Mouse (Mus musculus) embryo, embryonic 11.5 days (tissue): Measurements from ENCODE around the gene Gltp.
A peak's percentile ranks its signal among the peaks of the same experiment; 100 is the strongest.

Experiments
- DNase-seq: peaks from one replicate; pipeline ENCODE4 v3.0.0-alpha.2; 2012; ENCODE audit warnings: low read depth, low spot score

The Gltp gene

GRCm38 (mm10) chr5:114702403-114703392 lies 11.9 kb upstream of the Gltp start:
- no peak for DNase-seq

DNA sequence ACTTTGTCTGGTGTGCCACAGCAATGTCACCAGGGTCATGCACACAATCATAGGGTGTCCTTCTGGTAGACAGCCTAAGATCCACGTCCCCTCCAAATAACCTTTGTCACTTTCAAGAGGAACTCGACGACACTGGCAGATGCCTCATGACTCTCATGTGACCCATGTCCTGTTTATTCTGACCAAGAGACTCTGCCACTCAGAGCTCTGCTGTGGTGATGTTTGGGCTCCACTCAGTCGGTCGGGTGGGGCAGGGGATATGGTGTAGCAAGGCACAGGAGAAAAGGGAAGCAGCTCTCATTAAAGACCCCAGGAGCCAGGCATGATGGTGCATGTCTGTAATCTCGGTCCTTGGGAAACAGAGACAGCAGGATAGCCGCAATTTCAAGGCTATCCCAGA lies 8.2 kb upstream of the Gltp start:
- no peak for DNase-seq

GRCm38 (mm10) chr5:114698044-114698746 lies 7.4 kb upstream of the Gltp start:
- no peak for DNase-seq

DNA sequence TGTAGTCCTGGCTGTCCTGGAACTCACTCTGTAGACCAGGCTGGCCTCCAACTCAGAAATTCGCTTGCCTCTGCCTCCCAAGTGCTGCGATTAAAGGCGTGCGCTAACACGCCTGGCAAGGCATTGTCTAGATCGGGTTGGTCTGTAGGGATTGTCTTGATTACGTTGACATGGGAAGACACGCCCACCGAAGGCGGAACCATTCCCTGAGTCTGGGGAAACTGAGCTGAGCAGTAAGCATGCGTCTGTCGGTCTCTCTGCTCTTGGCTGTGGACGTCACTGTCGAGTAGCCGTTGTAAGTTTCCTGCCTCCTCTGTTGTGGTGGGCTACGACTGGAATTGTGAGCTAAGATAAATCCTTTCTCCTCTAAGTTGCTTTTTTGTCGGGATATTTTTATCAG lies 6.2 kb upstream of the Gltp start:
- DNase-seq, result no peak

DNA sequence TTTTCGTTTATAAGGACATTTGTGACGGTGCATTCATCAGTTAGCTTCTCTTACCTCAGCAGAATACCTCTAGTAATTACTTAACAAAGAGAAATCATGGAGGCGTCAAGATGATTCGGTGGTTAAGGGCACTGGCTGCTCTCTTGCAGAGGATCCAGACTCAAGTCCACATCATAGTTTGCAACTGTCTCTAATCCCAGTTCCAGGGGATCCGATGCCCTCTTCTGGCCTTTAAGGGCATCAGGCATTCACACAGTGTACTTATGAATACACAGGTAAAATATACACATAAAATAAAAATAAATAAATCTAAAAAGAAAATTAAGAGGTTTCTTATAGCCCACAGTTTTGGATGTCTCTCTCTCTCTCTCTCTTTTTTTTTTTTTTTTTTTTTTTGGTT lies 5.0 kb upstream of the Gltp start:
- no peak for DNase-seq

GRCm38 (mm10) chr5:114689700-114690366 lies 951 bp downstream of the Gltp start:
- DNase-seq, result no peak

DNA sequence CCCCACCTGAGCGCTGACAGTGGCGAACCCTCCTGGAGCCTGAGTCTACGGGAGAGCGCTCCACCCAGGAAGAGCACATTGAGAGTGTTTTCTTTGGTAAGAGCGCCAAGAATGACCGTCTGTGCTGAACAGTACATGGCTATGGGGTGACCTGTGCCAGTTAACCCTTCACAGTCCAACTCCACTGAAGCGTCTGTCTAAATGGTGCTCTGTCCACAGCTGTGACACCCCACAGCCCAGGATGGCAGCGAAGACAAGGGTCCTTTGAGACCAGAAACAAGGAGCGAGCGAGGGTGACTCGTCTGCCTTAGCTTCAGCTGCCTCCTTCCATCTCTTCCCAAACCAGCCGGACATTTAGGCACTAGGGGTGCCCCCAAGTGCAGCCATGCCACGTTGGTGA lies 2.1 kb downstream of the Gltp start:
- no peak for DNase-seq

GRCm38 (mm10) chr5:114687901-114688300 lies 2.9 kb downstream of the Gltp start:
- DNase-seq, result no peak

DNA sequence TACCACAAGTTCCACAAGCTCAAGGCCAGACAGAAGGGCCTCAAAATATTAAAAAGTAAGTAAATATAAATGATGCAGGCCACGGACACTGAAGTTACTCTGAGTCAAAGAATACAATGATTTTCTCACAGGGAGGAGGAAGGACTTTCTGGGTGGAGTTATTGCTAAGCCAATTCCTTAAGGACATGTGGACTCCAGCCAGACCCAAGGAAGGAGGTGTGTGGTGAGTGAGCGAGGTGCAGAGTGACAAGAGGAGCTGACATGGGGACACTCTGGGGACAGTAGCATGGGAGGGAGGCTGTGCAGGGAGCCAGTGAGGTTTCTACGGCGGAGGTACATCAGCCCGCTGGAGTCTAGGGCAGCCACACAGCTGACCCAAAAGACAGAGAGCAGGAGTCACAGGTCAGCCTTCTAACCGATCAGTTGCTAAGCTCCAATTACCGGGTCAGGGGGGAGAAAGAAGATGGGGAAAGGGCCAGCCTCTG lies 4.0 kb downstream of the Gltp start:
- DNase-seq, result no peak

GRCm38 (mm10) chr5:114685986-114686385 lies 4.8 kb downstream of the Gltp start:
- no peak for DNase-seq

GRCm38 (mm10) chr5:114681717-114682116 lies 9.1 kb downstream of the Gltp start:
- DNase-seq, result no peak

GRCm38 (mm10) chr5:114680676-114681285 lies 10.0 kb downstream of the Gltp start:
- DNase-seq, result no peak

- no peak for DNase-seq
Measured at GRCm38 (mm10) chr5:114679841-114680591, 10.8 kb downstream of the Gltp start.

- DNase-seq, result no peak
Measured at GRCm38 (mm10) chr5:114674594-114674993, 16.2 kb downstream of the Gltp start.

DNA sequence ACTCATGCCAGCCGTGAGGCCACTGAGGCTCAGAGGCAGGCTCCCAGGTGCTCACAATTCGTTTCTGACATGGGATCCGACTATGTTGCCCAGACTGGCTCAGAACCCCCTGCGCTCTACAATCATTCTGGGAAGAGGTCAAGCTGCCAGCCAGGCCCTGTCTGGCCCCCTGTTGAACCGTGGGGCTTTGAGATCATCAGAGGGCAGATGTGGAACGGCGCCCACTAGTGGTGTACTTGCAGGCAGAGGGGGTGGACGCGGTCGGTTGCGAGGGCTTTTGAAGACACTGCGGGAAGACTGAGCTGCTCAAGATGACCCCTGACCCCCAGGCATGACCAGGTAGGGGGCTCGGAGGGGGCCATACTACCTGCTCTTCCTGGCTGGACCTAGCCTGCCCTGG lies 17.7 kb downstream of the Gltp start:
- no peak for DNase-seq

DNA sequence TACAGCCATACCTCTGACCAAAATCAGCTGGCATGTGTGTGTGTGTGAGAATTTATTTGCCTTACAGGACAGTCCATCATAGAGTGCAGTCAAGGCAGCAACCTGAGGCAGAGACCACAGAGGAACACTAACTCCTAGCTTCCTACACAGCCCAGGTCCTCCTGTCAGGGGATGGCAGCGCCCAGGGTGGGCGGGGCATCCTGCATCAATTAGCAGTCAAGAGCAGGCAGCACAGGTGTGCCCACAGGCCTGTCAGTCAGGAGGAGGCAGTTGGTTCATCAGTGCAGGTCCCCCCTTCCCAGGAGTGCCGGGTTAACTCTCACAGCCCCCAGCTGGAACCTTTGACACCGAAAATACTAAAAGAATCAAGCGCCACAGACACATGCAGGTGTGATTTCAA lies 21.8 kb downstream of the Gltp start:
- no peak for DNase-seq

- peak; percentile 97 for DNase-seq
Measured at GRCm38 (mm10) chr5:114667228-114667856, 23.4 kb downstream of the Gltp start.

DNA sequence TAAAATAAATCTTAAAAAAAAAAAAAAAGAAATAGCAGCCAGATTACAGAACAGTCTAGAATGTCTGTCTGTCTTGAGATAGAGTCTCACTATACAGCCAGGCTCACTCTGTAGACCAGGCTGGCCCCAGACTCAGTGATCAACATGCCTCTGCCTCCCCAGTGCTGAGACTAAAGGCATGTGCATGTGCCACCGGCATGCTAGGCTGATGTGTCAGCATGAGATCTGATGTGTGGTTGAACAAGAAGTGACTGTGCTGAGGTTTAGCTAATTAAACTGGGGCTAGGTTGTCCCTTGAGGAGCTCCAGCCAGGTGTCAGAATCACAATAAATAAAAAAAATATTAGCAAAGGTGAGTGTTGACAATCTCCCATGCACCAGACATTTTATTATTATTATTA lies 24.1 kb downstream of the Gltp start:
- DNase-seq, result no peak

DNA sequence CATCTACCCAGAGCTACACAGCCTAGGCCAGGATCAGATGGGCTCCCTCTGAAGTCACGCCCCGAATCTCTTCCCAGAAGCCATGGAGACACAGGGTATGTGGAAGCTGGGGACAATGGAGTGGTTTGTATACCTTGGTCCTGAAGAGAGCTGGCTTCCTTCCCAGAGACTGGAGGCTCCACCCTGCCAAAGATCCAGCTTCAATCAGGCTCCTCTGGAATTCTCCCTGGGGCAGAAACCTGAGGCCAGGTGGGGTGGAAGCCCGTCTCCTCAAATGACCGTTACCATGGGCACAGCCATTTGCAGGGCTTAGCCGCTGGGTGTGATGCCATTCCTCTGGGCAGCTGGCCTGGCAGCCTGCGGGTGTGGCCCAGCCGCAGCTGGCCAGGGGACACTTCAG lies 26.0 kb downstream of the Gltp start:
- no peak for DNase-seq

GRCm38 (mm10) chr5:114664139-114664538 lies 26.6 kb downstream of the Gltp start:
- no peak for DNase-seq
